Mouse (Mus musculus): ENCODE data around the gene Olfr692. TPM values are rescaled to one million over a fixed set of nuclear protein-coding genes. Genes with fewer than 3 reads are reported as not detected.

The Olfr692 gene
- polyA plus RNA-seq, 1 experiment from 2014 or later: not detected

GRCm38 (mm10) chr7:105367268-105367667 lies 762 bp upstream of the Olfr692 start:
- no peaks in the 10 kb centered on the region for H3K27me3 ChIP-seq (ENCODE audit: control insufficient read depth, insufficient read depth, low read length)
- H3K9me3 ChIP-seq (ENCODE audit: control insufficient read depth, low read length): no peaks in the 10 kb centered on the region
- no peak overlapping the region for H3K4me2 ChIP-seq (ENCODE audit: low read length)
- 77% methylated on average over 5 of the region's 5 CpGs for WGBS
- peaks cover 6% of the 10 kb centered on the region; the same call in 1 of the 2 replicates for H3K36me3 ChIP-seq (ENCODE audit: control insufficient read depth, insufficient read depth, low read length)
- H3K9ac ChIP-seq (ENCODE audit: low read length): no peak overlapping the region
- no peak overlapping the region for H3K4me3 ChIP-seq (ENCODE audit: control insufficient read depth in 1 of 2, insufficient read depth in 1 of 2, low read depth in 1 of 2, low read length in 2 of 2)
- no peak overlapping the region for H3K27ac ChIP-seq (replicated peaks in 1 of 2; ENCODE audit: control insufficient read depth in 1 of 2, insufficient read depth in 1 of 2, low read depth in 2 of 2, low read length in 2 of 2)
- no peaks in the 10 kb centered on the region for H3K4me1 ChIP-seq (ENCODE audit: control insufficient read depth in 2 of 2, insufficient read depth in 2 of 2, low read length in 2 of 2)
- ATAC-seq (ENCODE audit: insufficient number of reproducible peaks, insufficient read depth, low FRiP score, low read depth): no peak

- Histone ChIP-seq H3K4me1 (ENCODE audit: control insufficient read depth in 2 of 2, insufficient read depth in 2 of 2, low read length in 2 of 2) (peaks cover 1 to 7% of the 10 kb centered on the region in 2 experiments; a peak in 2 of 4 replicates), H3K9ac (ENCODE audit: low read length) (no peak overlapping the region), H3K27me3 (ENCODE audit: control insufficient read depth, insufficient read depth, low read length) (no peaks in the 10 kb centered on the region), H3K9me3 (ENCODE audit: control insufficient read depth, low read length) (no peaks in the 10 kb centered on the region), H3K36me3 (ENCODE audit: control insufficient read depth, insufficient read depth, low read length) (peaks cover 12% of the 10 kb centered on the region; the same call in 1 of the 2 replicates), H3K4me3 (ENCODE audit: control insufficient read depth in 1 of 2, insufficient read depth in 1 of 2, low read depth in 1 of 2, low read length in 2 of 2) (no peak overlapping the region), H3K27ac (replicated peaks in 1 of 2; ENCODE audit: control insufficient read depth in 1 of 2, insufficient read depth in 1 of 2, low read depth in 2 of 2, low read length in 2 of 2) (no peak overlapping the region), H3K4me2 (ENCODE audit: low read length) (no peak overlapping the region)
- WGBS: 90% methylated on average over 4 of the region's 4 CpGs
- ATAC-seq (ENCODE audit: insufficient number of reproducible peaks, insufficient read depth, low FRiP score, low read depth): no peak
Measured at GRCm38 (mm10) chr7:105368521-105368920, 491 bp downstream of the Olfr692 start.

DNA sequence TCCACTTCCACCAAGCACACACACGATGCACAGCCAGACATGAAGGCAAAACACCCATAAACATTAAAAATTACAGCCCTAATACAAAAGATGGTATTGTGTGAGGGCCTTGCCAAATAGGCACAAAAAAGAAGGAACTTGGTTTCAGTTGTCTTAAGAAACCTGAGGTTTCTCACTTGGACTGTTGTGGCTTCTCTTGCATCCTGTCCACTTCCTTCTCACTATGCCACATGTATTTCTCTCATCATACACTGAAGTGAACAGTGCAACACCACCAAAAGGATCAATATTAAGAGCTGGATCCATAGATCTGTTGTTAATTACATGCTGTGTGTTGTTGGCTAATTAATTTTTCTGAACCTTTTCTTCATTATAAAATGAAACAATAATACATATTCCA lies 4.9 kb downstream of the Olfr692 start:
- H3K4me1 ChIP-seq (ENCODE audit: control insufficient read depth in 2 of 2, insufficient read depth in 2 of 2, low read length in 2 of 2): peaks cover 3 to 11% of the 10 kb centered on the region in 2 experiments; a peak in 2 of 4 replicates

GRCm38 (mm10) chr7:105373509-105373908 lies 5.5 kb downstream of the Olfr692 start:
- H3K36me3 ChIP-seq (ENCODE audit: control insufficient read depth, insufficient read depth, low read length): peaks cover 34% of the 10 kb centered on the region
- no peak overlapping the region for H3K9ac ChIP-seq (ENCODE audit: low read length)
- ATAC-seq (ENCODE audit: insufficient number of reproducible peaks, insufficient read depth, low FRiP score, low read depth): peak; percentile 65
- no peak overlapping the region for H3K4me3 ChIP-seq (ENCODE audit: control insufficient read depth in 1 of 2, insufficient read depth in 1 of 2, low read depth in 1 of 2, low read length in 2 of 2)
- no peaks in the 10 kb centered on the region for H3K9me3 ChIP-seq (ENCODE audit: control insufficient read depth, low read length)
- 0 out of 2 replicates have a peak overlapping the region, but pooled peaks have one; percentile 6 for H3K4me2 ChIP-seq (ENCODE audit: low read length)
- no peaks in the 10 kb centered on the region for H3K27me3 ChIP-seq (ENCODE audit: control insufficient read depth, insufficient read depth, low read length)
- peaks cover 3 to 11% of the 10 kb centered on the region in 2 experiments; a peak in 2 of 4 replicates for H3K4me1 ChIP-seq (ENCODE audit: control insufficient read depth in 2 of 2, insufficient read depth in 2 of 2, low read length in 2 of 2)
- H3K27ac ChIP-seq (replicated peaks in 1 of 2; ENCODE audit: control insufficient read depth in 1 of 2, insufficient read depth in 1 of 2, low read depth in 2 of 2, low read length in 2 of 2): peak overlapping the region; percentile 35 to 76; a peak in 3 of 4 replicates
- 20% methylated on average over 4 of the region's 4 CpGs for WGBS

More for the DNA sequence above, 4.9 kb downstream of the Olfr692 start:
- ATAC-seq (ENCODE audit: insufficient number of reproducible peaks, insufficient read depth, low FRiP score, low read depth): no peak
- peaks cover 28% of the 10 kb centered on the region for H3K36me3 ChIP-seq (ENCODE audit: control insufficient read depth, insufficient read depth, low read length)
- no peak overlapping the region for H3K4me3 ChIP-seq (ENCODE audit: control insufficient read depth in 1 of 2, insufficient read depth in 1 of 2, low read depth in 1 of 2, low read length in 2 of 2)
- H3K27ac ChIP-seq (replicated peaks in 1 of 2; ENCODE audit: control insufficient read depth in 1 of 2, insufficient read depth in 1 of 2, low read depth in 2 of 2, low read length in 2 of 2): peak overlapping the region in 1 of 2 experiments; percentile 76; a peak in 2 of 4 replicates
- H3K9ac ChIP-seq (ENCODE audit: low read length): no peak overlapping the region
- no peak overlapping the region for H3K4me2 ChIP-seq (ENCODE audit: low read length)
- no peaks in the 10 kb centered on the region for H3K27me3 ChIP-seq (ENCODE audit: control insufficient read depth, insufficient read depth, low read length)
- 79% methylated on average over 1 of the region's 1 CpGs for WGBS
- no peaks in the 10 kb centered on the region for H3K9me3 ChIP-seq (ENCODE audit: control insufficient read depth, low read length)

DNA sequence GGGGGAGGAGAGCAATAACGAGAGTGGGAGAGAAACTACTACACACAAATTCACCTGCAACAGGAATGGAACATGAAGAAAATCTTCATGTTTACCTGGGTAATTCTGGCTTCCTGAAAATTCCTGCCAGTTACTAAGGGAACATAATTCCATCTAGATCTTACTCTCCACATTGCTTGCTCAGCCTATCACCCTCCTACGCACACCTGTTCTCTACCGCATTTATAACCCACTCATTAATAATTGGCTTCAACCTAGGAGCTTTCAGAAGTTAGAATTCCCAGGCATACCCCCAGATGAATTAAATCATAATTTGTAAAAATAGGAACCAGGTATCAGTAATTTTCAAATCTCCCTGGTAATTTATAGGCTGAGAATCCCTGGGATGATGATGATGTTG lies 5.9 kb downstream of the Olfr692 start:
- Histone ChIP-seq H3K9ac (ENCODE audit: low read length) (no peak overlapping the region), H3K4me1 (ENCODE audit: control insufficient read depth in 2 of 2, insufficient read depth in 2 of 2, low read length in 2 of 2) (peaks cover 3 to 11% of the 10 kb centered on the region in 2 experiments; a peak in 2 of 4 replicates), H3K9me3 (ENCODE audit: control insufficient read depth, low read length) (no peaks in the 10 kb centered on the region), H3K4me2 (ENCODE audit: low read length) (0 out of 2 replicates have a peak overlapping the region, but pooled peaks have one; percentile 6), H3K27me3 (ENCODE audit: control insufficient read depth, insufficient read depth, low read length) (no peaks in the 10 kb centered on the region), H3K4me3 (ENCODE audit: control insufficient read depth in 1 of 2, insufficient read depth in 1 of 2, low read depth in 1 of 2, low read length in 2 of 2) (no peak overlapping the region), H3K36me3 (ENCODE audit: control insufficient read depth, insufficient read depth, low read length) (peaks cover 38% of the 10 kb centered on the region), H3K27ac (replicated peaks in 1 of 2; ENCODE audit: control insufficient read depth in 1 of 2, insufficient read depth in 1 of 2, low read depth in 2 of 2, low read length in 2 of 2) (peak overlapping the region; percentile 35 to 76; a peak in 3 of 4 replicates)
- WGBS: 87% methylated on average over 3 of the region's 3 CpGs
- no peak for ATAC-seq (ENCODE audit: insufficient number of reproducible peaks, insufficient read depth, low FRiP score, low read depth)

DNA sequence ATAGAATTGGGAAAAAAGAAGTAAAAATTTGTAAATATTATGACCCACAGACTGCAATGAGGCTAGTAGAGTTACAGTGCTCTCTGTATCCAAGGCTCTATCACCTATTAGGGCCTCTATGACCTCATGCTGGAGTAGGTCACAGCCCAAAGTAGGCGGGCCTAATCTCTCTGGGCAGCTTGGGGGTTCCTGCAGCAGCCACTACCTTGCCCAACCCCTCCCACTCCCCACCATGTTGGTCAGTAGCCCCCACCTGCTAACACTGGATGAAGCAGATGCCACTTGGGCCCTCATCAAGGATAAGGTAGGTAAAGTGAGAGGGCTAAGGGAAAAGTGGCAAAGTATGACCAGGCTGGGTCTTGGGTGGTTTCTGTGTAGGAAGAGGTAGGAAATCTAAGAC lies 6.8 kb downstream of the Olfr692 start, which contains the start of gene Gm5901:
Gm5901 (plus strand) TSS at position 173 of the 400 bp plus-strand sequence.
- Histone ChIP-seq H3K4me3 (ENCODE audit: control insufficient read depth in 1 of 2, insufficient read depth in 1 of 2, low read depth in 1 of 2, low read length in 2 of 2) (no peak within 1 kb of the TSS), H3K27me3 (ENCODE audit: control insufficient read depth, insufficient read depth, low read length) (no peaks in the 10 kb centered on the region), H3K4me2 (ENCODE audit: low read length) (0 out of 2 replicates have a peak within 1 kb of the TSS, but pooled peaks have one; percentile 6), H3K36me3 (ENCODE audit: control insufficient read depth, insufficient read depth, low read length) (peaks cover 47% of the 10 kb centered on the region), H3K27ac (replicated peaks in 1 of 2; ENCODE audit: control insufficient read depth in 1 of 2, insufficient read depth in 1 of 2, low read depth in 2 of 2, low read length in 2 of 2) (peak within 1 kb of the TSS; percentile 35 to 76; a peak in 3 of 4 replicates), H3K4me1 (ENCODE audit: control insufficient read depth in 2 of 2, insufficient read depth in 2 of 2, low read length in 2 of 2) (peaks cover 3 to 11% of the 10 kb centered on the region in 2 experiments; a peak in 2 of 4 replicates), H3K9me3 (ENCODE audit: control insufficient read depth, low read length) (no peaks in the 10 kb centered on the region), H3K9ac (ENCODE audit: low read length) (no peak within 1 kb of the TSS)
- ATAC-seq (ENCODE audit: insufficient number of reproducible peaks, insufficient read depth, low FRiP score, low read depth): no peak
- WGBS: 83% methylated on average over 1 of the region's 1 CpGs

GRCm38 (mm10) chr7:105380329-105380728 lies 12.3 kb downstream of the Olfr692 start:
- Histone ChIP-seq H3K4me2 (ENCODE audit: low read length) (no peak overlapping the region), H3K4me3 (ENCODE audit: control insufficient read depth in 1 of 2, insufficient read depth in 1 of 2, low read depth in 1 of 2, low read length in 2 of 2) (no peak overlapping the region), H3K27ac (replicated peaks in 1 of 2; ENCODE audit: control insufficient read depth in 1 of 2, insufficient read depth in 1 of 2, low read depth in 2 of 2, low read length in 2 of 2) (no peak overlapping the region), H3K9ac (ENCODE audit: low read length) (no peak overlapping the region), H3K36me3 (ENCODE audit: control insufficient read depth, insufficient read depth, low read length) (peaks cover 86% of the 10 kb centered on the region), H3K4me1 (ENCODE audit: control insufficient read depth in 2 of 2, insufficient read depth in 2 of 2, low read length in 2 of 2) (no peaks in the 10 kb centered on the region), H3K27me3 (ENCODE audit: control insufficient read depth, insufficient read depth, low read length) (no peaks in the 10 kb centered on the region), H3K9me3 (ENCODE audit: control insufficient read depth, low read length) (no peaks in the 10 kb centered on the region)
- no peak for ATAC-seq (ENCODE audit: insufficient number of reproducible peaks, insufficient read depth, low FRiP score, low read depth)
- 94% methylated on average over 3 of the region's 3 CpGs for WGBS

DNA sequence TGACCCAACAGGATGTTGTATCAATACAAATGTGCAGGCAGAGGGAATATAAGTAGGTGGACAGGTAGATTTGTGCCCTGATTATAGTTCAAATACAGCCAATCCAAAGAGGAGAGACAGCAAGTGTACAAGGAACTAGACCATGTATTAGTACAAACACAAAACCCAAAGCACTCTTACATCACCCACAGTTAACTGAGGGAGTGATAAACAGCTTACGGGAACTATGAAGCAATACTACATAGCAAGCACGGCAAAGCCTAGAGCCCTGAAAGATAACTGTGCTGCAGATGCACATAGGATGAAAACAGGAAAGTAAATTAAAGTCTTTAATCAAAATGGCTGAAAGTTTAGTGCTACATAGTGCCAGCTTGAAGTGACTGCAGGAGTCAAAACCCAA lies 19.7 kb downstream of the Olfr692 start:
- Histone ChIP-seq H3K36me3 (ENCODE audit: control insufficient read depth, insufficient read depth, low read length) (peaks cover 85% of the 10 kb centered on the region), H3K4me1 (ENCODE audit: control insufficient read depth in 2 of 2, insufficient read depth in 2 of 2, low read length in 2 of 2) (no peaks in the 10 kb centered on the region), H3K27me3 (ENCODE audit: control insufficient read depth, insufficient read depth, low read length) (no peaks in the 10 kb centered on the region), H3K4me3 (ENCODE audit: control insufficient read depth in 1 of 2, insufficient read depth in 1 of 2, low read depth in 1 of 2, low read length in 2 of 2) (no peak overlapping the region), H3K9me3 (ENCODE audit: control insufficient read depth, low read length) (no peaks in the 10 kb centered on the region), H3K4me2 (ENCODE audit: low read length) (no peak overlapping the region), H3K27ac (replicated peaks in 1 of 2; ENCODE audit: control insufficient read depth in 1 of 2, insufficient read depth in 1 of 2, low read depth in 2 of 2, low read length in 2 of 2) (no peak overlapping the region), H3K9ac (ENCODE audit: low read length) (no peak overlapping the region)
- 97% methylated on average over 2 of the region's 2 CpGs for WGBS
- no peak for ATAC-seq (ENCODE audit: insufficient number of reproducible peaks, insufficient read depth, low FRiP score, low read depth)
